Mouse (Mus musculus) monocyte, adult 2 months (primary cell): ENCODE measurements at regions not wholly inside any gene's neighbourhood (a gene's known extent, or its start where the extent isn't known, plus 50 kb on each side); places are given as distances from the start of the nearest gene placed in this dataset.
"Not testable (repeated sequence)": the region's sequence is repeated elsewhere in the genome, so short reads cannot be mapped to it uniquely, and the experiment has no call there.

Experiments used
- DNase-seq, 2 experiments: peaks; one replicate each; pipeline ENCODE4 v3.0.0; 2022; ENCODE audit warnings: low spot score in 2 of 2, low read depth in 1 of 2

GRCm38 (mm10) chr9:83728428-83728827, 77.6 kb downstream of the Elovl4 start:
- no peak for DNase-seq

- DNase-seq, result no peak
Measured at GRCm38 (mm10) chr9:83727462-83728189, 78.5 kb downstream of the Elovl4 start.

- no peak for DNase-seq
Measured at GRCm38 (mm10) chr9:83726979-83727378, 79.1 kb downstream of the Elovl4 start.

- no peak for DNase-seq
Measured at GRCm38 (mm10) chr9:83726105-83726504, 80.0 kb downstream of the Elovl4 start.

GRCm38 (mm10) chr9:83725545-83725944, 80.5 kb downstream of the Elovl4 start:
- no peak for DNase-seq

- DNase-seq, result no peak
Measured at GRCm38 (mm10) chr9:83720982-83721381, 85.1 kb downstream of the Elovl4 start.

GRCm38 (mm10) chr9:83719811-83720210, 86.3 kb downstream of the Elovl4 start:
- no peak for DNase-seq

GRCm38 (mm10) chr9:83718084-83718483, 88.0 kb downstream of the Elovl4 start:
- DNase-seq, result not testable (repeated sequence)

- DNase-seq, result no peak
Measured at GRCm38 (mm10) chr9:83716101-83716763, 89.8 kb downstream of the Elovl4 start.

- no peak for DNase-seq
Measured at GRCm38 (mm10) chr9:83707361-83707760, 98.7 kb downstream of the Elovl4 start.

- no peak for DNase-seq
Measured at GRCm38 (mm10) chr9:83706071-83706470, 100.0 kb downstream of the Elovl4 start.

GRCm38 (mm10) chr9:83704186-83704585, 101.9 kb downstream of the Elovl4 start:
- DNase-seq, result no peak

- no peak for DNase-seq
Measured at GRCm38 (mm10) chr9:83700916-83701315, 105.2 kb downstream of the Elovl4 start.

- DNase-seq, result no peak
Measured at GRCm38 (mm10) chr9:83700056-83700455, 106.0 kb downstream of the Elovl4 start.

- DNase-seq, result peak in 1 of 2 experiments; percentile 1
Measured at GRCm38 (mm10) chr9:83691332-83692198, 114.5 kb downstream of the Elovl4 start.
